Mouse (Mus musculus): ENCODE measurements at regions not wholly inside any gene's neighbourhood (a gene's known extent, or its start where the extent isn't known, plus 50 kb on each side); places are given as distances from the start of the nearest gene placed in this dataset.

GRCm38 (mm10) chr3:21820051-21820598 lies 256.3 kb upstream of the Tbl1xr1 start:
- H3K4me1 ChIP-seq (ENCODE audit: control insufficient read depth, insufficient read depth, low read length): peaks cover 27% of the 10 kb centered on the region
- H3K4me3 ChIP-seq (ENCODE audit: insufficient read depth, low read length): no peak overlapping the region
- no peak for TF ChIP-seq CTCF (IDR thresholded peaks at IDR 0.05; ENCODE audit: low read depth, low read length)
- no peak for TF ChIP-seq POLR2A (IDR thresholded peaks at IDR 0.05; ENCODE audit: borderline replicate concordance, low read depth, low read length)
- H3K27ac ChIP-seq (ENCODE audit: insufficient read depth, low read depth, low read length): no peak overlapping the region

GRCm38 (mm10) chr3:21822675-21823074 lies 253.8 kb upstream of the Tbl1xr1 start:
- TF ChIP-seq CTCF (IDR thresholded peaks at IDR 0.05; ENCODE audit: low read depth, low read length) (no peak), POLR2A (IDR thresholded peaks at IDR 0.05; ENCODE audit: borderline replicate concordance, low read depth, low read length) (no peak)
- no peak overlapping the region for H3K27ac ChIP-seq (ENCODE audit: insufficient read depth, low read depth, low read length)
- H3K4me3 ChIP-seq (ENCODE audit: insufficient read depth, low read length): no peak overlapping the region
- H3K4me1 ChIP-seq (ENCODE audit: control insufficient read depth, insufficient read depth, low read length): peaks cover 34% of the 10 kb centered on the region

- TF ChIP-seq CTCF (IDR thresholded peaks at IDR 0.05; ENCODE audit: low read depth, low read length) (no peak), POLR2A (IDR thresholded peaks at IDR 0.05; ENCODE audit: borderline replicate concordance, low read depth, low read length) (no peak)
- Histone ChIP-seq H3K4me3 (ENCODE audit: insufficient read depth, low read length) (no peak overlapping the region), H3K4me1 (ENCODE audit: control insufficient read depth, insufficient read depth, low read length) (peaks cover 34% of the 10 kb centered on the region), H3K27ac (ENCODE audit: insufficient read depth, low read depth, low read length) (no peak overlapping the region)
Observed at GRCm38 (mm10) chr3:21823331-21823730, 253.1 kb upstream of the Tbl1xr1 start.

- no peak for TF ChIP-seq POLR2A (IDR thresholded peaks at IDR 0.05; ENCODE audit: borderline replicate concordance, low read depth, low read length)
- TF ChIP-seq CTCF (IDR thresholded peaks at IDR 0.05; ENCODE audit: low read depth, low read length): no peak
- H3K27ac ChIP-seq (ENCODE audit: insufficient read depth, low read depth, low read length): peak overlapping the region; percentile 66
- no peak overlapping the region for H3K4me3 ChIP-seq (ENCODE audit: insufficient read depth, low read length)
- peaks cover 34% of the 10 kb centered on the region for H3K4me1 ChIP-seq (ENCODE audit: control insufficient read depth, insufficient read depth, low read length)
Observed at GRCm38 (mm10) chr3:21824101-21824880, 252.2 kb upstream of the Tbl1xr1 start.

- TF ChIP-seq POLR2A (IDR thresholded peaks at IDR 0.05; ENCODE audit: borderline replicate concordance, low read depth, low read length): no peak
- no peak for TF ChIP-seq CTCF (IDR thresholded peaks at IDR 0.05; ENCODE audit: low read depth, low read length)
- H3K4me1 ChIP-seq (ENCODE audit: control insufficient read depth, insufficient read depth, low read length): peaks cover 32% of the 10 kb centered on the region
- peak overlapping the region; percentile 66 for H3K27ac ChIP-seq (ENCODE audit: insufficient read depth, low read depth, low read length)
Observed at GRCm38 (mm10) chr3:21824913-21825610, 251.4 kb upstream of the Tbl1xr1 start.

GRCm38 (mm10) chr3:21827656-21828055 lies 248.8 kb upstream of the Tbl1xr1 start:
- peaks cover 28% of the 10 kb centered on the region for H3K4me1 ChIP-seq (ENCODE audit: control insufficient read depth, insufficient read depth, low read length)
- TF ChIP-seq POLR2A (IDR thresholded peaks at IDR 0.05; ENCODE audit: borderline replicate concordance, low read depth, low read length) (no peak), CTCF (IDR thresholded peaks at IDR 0.05; ENCODE audit: low read depth, low read length) (no peak)
- H3K27ac ChIP-seq (ENCODE audit: insufficient read depth, low read depth, low read length): no peak overlapping the region
- H3K4me3 ChIP-seq (ENCODE audit: insufficient read depth, low read length): no peak overlapping the region

More at GRCm38 (mm10) chr3:21824913-21825610, 251.4 kb upstream of the Tbl1xr1 start:
- no peak overlapping the region for H3K4me3 ChIP-seq (ENCODE audit: insufficient read depth, low read length)

- peaks cover 8% of the 10 kb centered on the region for H3K4me1 ChIP-seq (ENCODE audit: control insufficient read depth, insufficient read depth, low read length)
- no peak overlapping the region for H3K4me3 ChIP-seq (ENCODE audit: insufficient read depth, low read length)
- no peak overlapping the region for H3K27ac ChIP-seq (ENCODE audit: insufficient read depth, low read depth, low read length)
- TF ChIP-seq CTCF (IDR thresholded peaks at IDR 0.05; ENCODE audit: low read depth, low read length): no peak
Observed at GRCm38 (mm10) chr3:21833111-21833510, 243.3 kb upstream of the Tbl1xr1 start.

GRCm38 (mm10) chr3:21835526-21835925 lies 240.9 kb upstream of the Tbl1xr1 start:
- TF ChIP-seq CTCF (IDR thresholded peaks at IDR 0.05; ENCODE audit: low read depth, low read length) (no peak), POLR2A (IDR thresholded peaks at IDR 0.05; ENCODE audit: borderline replicate concordance, low read depth, low read length) (no peak)
- Histone ChIP-seq H3K27ac (ENCODE audit: insufficient read depth, low read depth, low read length) (no peak overlapping the region), H3K4me1 (ENCODE audit: control insufficient read depth, insufficient read depth, low read length) (peaks cover 12% of the 10 kb centered on the region), H3K4me3 (ENCODE audit: insufficient read depth, low read length) (no peak overlapping the region)

GRCm38 (mm10) chr3:21837297-21837946 lies 239.0 kb upstream of the Tbl1xr1 start:
- TF ChIP-seq CTCF (IDR thresholded peaks at IDR 0.05; ENCODE audit: low read depth, low read length): no peak
- no peak for TF ChIP-seq POLR2A (IDR thresholded peaks at IDR 0.05; ENCODE audit: borderline replicate concordance, low read depth, low read length)
- Histone ChIP-seq H3K4me3 (ENCODE audit: insufficient read depth, low read length) (no peak overlapping the region), H3K27ac (ENCODE audit: insufficient read depth, low read depth, low read length) (no peak overlapping the region), H3K4me1 (ENCODE audit: control insufficient read depth, insufficient read depth, low read length) (peaks cover 21% of the 10 kb centered on the region)
